Mouse (Mus musculus) macrophage (primary cell): ENCODE results near the gene Fbp2. TPM values are rescaled to one million over a fixed set of nuclear protein-coding genes. Genes with fewer than 3 reads are reported as not detected.
"Not testable (repeated sequence)": the region's sequence is repeated elsewhere in the genome, so short reads cannot be mapped to it uniquely, and the experiment has no call there.

ENCODE experiments used
- H3K27ac ChIP-seq: fragments of 350-480 bp; formaldehyde crosslinking; 2 replicates; pipeline ENCODE4 v1.9.0; 2021
- H3K36me3 ChIP-seq: fragments of 350-480 bp; formaldehyde crosslinking; 2 replicates; pipeline ENCODE4 v1.9.0; 2021; ENCODE audit errors: inconsistent target
- H3K4me3 ChIP-seq: fragments of 350-480 bp; formaldehyde crosslinking; 2 replicates; pipeline ENCODE4 v1.9.0; 2021; ENCODE audit errors: inconsistent target
- H3K79me2 ChIP-seq: fragments of 350-480 bp; formaldehyde crosslinking; 2 replicates; pipeline ENCODE4 v1.9.0; 2021; ENCODE audit errors: inconsistent target
- WGBS: methylation state at CpG from one replicate; pipeline ENCODE4 v1.1.7; 2026; ENCODE audit warnings: inconsistent platforms; ENCODE audit not compliant: missing documents; 5-methylcytosine and 5-hydroxymethylcytosine counted together
- polyA plus RNA-seq: library from polyadenylated mRNA; stranded (reverse); fragments of 250-400 nt; gene quantifications from 3 replicates; pipeline ENCODE4 v1.2.4, GENCODE M21; 2018; ENCODE audit warnings: inconsistent platforms

The Fbp2 gene
- polyA plus RNA-seq, 1 experiment from 2014 or later = not detected

DNA sequence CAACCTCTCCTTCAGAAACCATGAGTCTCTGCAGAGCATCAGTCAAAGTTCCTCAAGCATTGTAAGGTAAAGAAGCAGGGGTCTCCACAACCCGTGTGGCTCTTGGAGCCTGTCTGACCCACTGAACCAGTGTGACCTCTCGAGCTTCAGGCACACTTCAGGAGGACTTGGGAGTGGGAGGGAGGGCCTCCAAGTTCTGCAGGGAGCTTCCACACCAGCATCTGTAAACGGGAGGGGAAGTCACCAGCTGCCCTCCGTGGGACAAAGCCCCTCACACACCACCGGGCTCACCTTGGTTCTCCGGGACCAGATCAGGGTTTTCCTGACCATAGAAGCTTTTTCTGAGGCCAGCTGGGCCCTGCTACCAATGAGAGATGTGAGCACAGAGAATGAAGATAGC, 21.2 kb upstream of the Fbp2 start:
- 24% methylated on average over 6 of the region's 6 CpGs for WGBS
- H3K79me2 ChIP-seq = no peaks in the 10 kb centered on the region
- no peak overlapping the region for H3K4me3 ChIP-seq

GRCm38 (mm10) chr13:62877247-62877646, 19.0 kb upstream of the Fbp2 start:
- Histone ChIP-seq H3K27ac (no peak overlapping the region), H3K79me2 (no peaks in the 10 kb centered on the region), H3K4me3 (no peak overlapping the region), H3K36me3 (no peaks in the 10 kb centered on the region)
- 80% methylated on average over 5 of the region's 5 CpGs for WGBS

More for the DNA sequence above, 21.2 kb upstream of the Fbp2 start:
- Histone ChIP-seq H3K27ac (peak overlapping the region; percentile 78), H3K36me3 (no peaks in the 10 kb centered on the region)

DNA sequence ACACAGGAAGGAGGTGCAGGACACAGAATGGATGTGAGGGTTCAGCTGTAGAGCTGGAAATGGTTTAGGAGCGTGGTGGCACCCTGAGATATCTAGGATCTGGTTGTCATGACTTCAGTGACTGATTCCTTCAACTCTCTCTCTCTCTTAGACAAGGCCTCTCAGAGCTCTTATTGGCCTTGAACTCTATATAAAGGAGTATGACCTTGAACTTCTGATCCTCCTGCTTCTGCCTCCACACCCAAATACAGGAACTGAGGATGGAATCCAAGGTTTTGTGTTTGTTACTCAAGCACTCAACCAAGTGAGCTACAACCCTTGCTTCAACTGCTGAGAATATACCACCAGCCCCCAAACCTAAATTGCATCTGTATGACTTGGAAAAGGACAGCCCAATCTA, 17.9 kb upstream of the Fbp2 start:
- Histone ChIP-seq H3K27ac (no peak overlapping the region), H3K36me3 (no peaks in the 10 kb centered on the region), H3K4me3 (no peak overlapping the region), H3K79me2 (no peaks in the 10 kb centered on the region)
- WGBS = 91% methylated on average over 1 of the region's 1 CpGs

DNA sequence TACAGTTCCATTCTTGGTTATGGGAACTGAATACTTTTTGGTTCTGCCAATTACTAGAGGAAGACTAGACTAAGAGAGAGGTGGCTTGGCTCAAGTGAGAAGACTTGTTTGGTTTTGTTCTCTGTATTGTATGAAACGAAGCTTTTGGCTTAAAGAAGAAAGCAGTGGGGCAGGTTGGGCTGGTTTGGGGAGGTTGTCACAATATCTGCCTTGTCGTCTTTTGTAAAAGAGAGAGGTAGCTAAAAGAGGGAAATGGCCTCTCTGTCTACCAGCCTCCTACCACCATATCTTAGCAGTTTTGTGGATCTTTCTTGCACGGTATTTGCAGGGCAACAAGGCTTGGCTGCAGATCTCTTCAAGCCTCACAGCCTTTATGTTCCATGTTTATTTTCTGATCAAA, 14.0 kb upstream of the Fbp2 start:
- H3K27ac ChIP-seq = no peak overlapping the region
- H3K4me3 ChIP-seq = no peak overlapping the region
- whole genome bisulfite sequencing = 85% methylated on average over 3 of the region's 3 CpGs
- no peaks in the 10 kb centered on the region for H3K36me3 ChIP-seq
- no peaks in the 10 kb centered on the region for H3K79me2 ChIP-seq

DNA sequence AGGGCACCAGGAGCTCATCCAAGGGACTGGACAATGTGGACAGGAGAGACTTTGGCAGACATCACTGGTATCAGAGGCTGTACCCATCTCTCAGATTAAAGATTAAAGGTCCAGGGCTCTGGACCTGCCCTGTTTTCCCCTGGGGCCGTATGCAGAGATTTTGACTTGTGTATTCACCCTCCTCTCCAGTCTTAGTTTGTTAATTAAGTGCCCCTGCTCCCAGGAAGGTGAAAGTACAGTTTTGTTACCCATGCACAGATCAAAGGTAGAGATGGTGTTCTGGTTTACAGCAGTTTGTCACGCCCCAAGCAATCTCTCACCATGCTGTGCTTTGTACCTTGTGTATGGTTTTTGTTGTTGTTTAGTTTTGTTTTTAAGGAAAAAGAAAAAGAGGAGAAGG, 12.4 kb upstream of the Fbp2 start:
- no peak overlapping the region for H3K27ac ChIP-seq
- 91% methylated on average over 2 of the region's 2 CpGs for WGBS
- no peaks in the 10 kb centered on the region for H3K79me2 ChIP-seq
- no peaks in the 10 kb centered on the region for H3K36me3 ChIP-seq
- no peak overlapping the region for H3K4me3 ChIP-seq

- WGBS = 98% methylated on average over 4 of the region's 4 CpGs
- no peaks in the 10 kb centered on the region for H3K36me3 ChIP-seq
- H3K27ac ChIP-seq = no peak overlapping the region
- H3K79me2 ChIP-seq = no peaks in the 10 kb centered on the region
- no peak overlapping the region for H3K4me3 ChIP-seq
Measured at GRCm38 (mm10) chr13:62866817-62867216, 8.6 kb upstream of the Fbp2 start.

DNA sequence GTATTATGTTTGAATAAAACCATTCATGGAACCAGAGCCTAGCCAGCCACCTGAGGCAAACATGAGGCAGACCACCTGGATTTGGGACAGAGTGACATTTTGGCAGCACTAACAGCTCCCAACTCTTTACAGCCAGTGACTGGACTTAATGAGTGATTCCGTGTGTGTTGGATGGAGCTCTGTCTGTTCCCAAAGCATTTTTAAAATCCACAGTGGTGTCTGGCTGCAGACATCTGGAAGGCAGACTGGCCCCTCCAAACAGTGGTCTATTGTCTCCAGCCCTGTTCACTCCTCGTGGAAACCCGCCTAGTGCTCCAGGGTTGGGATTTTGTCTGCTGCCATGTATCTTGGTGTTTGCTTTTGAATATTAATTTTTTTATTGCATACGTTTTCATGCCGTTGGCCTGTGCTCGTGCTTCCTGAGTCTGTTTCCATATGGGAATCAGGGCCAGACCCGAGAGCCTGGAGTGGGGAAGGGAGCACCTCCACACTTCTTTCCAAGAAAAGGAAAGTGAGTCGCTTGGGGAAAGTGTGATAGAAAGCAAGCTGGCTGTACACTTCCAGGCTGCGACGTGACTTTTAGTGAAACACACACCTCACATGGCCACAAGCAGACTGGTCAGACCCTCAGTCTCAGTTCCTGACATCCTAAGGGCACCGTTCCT, 7.6 kb upstream of the Fbp2 start:
- Histone ChIP-seq H3K36me3 (no peaks in the 10 kb centered on the region), H3K79me2 (no peaks in the 10 kb centered on the region), H3K4me3 (no peak overlapping the region), H3K27ac (no peak overlapping the region)
- WGBS = 92% methylated on average over 11 of the region's 11 CpGs

- Histone ChIP-seq H3K36me3 (no peaks in the 10 kb centered on the region), H3K27ac (no peak overlapping the region), H3K4me3 (no peak overlapping the region), H3K79me2 (no peaks in the 10 kb centered on the region)
- WGBS = 51% methylated on average over 5 of the region's 6 CpGs
Measured at GRCm38 (mm10) chr13:62863771-62864170, 5.5 kb upstream of the Fbp2 start.

DNA sequence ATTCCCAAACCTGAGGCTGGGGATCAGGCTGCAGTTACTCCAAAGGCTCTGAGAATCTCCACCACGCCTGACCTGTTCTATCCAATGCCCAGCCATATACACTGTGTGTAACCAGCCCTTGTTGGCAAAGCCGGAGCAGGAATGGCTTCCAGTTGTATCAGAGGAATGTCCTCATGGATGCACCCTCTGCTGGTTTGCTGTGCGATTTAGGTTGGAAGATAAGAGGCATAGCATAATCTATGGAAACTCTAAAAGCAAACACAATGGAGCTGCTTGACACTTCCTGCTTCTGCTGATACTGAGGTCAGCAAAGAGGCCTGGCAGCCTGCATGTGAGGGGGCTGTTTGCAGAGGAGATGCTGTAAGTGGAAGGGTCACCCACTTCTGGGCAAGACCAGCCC, 4.7 kb upstream of the Fbp2 start:
- Histone ChIP-seq H3K4me3 (no peak overlapping the region), H3K27ac (no peak overlapping the region), H3K36me3 (no peaks in the 10 kb centered on the region), H3K79me2 (no peaks in the 10 kb centered on the region)
- 85% methylated on average over 3 of the region's 3 CpGs for WGBS

- H3K79me2 ChIP-seq = no peaks in the 10 kb centered on the region
- 81% methylated on average over 4 of the region's 4 CpGs for WGBS
- H3K27ac ChIP-seq = no peak overlapping the region
- H3K4me3 ChIP-seq = no peak overlapping the region
- H3K36me3 ChIP-seq = no peaks in the 10 kb centered on the region
Measured at GRCm38 (mm10) chr13:62860068-62860467, 1.8 kb upstream of the Fbp2 start.

DNA sequence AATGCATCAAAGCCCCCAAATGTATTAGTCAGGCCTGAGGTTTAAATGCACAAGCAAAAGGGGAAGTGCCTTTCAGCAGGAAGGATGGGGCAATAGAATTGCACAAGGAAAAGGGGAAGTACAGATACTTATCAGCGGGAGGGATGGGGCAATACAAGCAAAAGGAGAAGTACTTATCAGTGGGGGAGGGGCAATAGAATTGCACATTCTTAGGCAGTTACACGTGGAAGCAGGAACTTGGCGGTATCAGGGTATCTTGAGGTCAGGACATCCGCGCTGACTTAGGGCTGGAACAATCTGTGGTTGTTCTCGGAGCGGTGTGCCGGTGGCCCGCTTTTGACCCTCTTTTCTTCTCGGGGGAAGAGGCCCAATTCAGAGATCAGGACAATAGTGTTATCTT, 1.0 kb upstream of the Fbp2 start:
- 27% methylated on average over 10 of the region's 10 CpGs for WGBS
- H3K79me2 ChIP-seq, H3K36me3 ChIP-seq, H3K27ac ChIP-seq, H3K4me3 ChIP-seq: not testable (repeated sequence)

GRCm38 (mm10) chr13:62856850-62857249, 1.4 kb downstream of the Fbp2 start:
- Histone ChIP-seq H3K36me3 (no peaks in the 10 kb centered on the region), H3K27ac (no peak overlapping the region), H3K4me3 (no peak overlapping the region), H3K79me2 (no peaks in the 10 kb centered on the region)
- 92% methylated on average over 14 of the region's 14 CpGs for WGBS

DNA sequence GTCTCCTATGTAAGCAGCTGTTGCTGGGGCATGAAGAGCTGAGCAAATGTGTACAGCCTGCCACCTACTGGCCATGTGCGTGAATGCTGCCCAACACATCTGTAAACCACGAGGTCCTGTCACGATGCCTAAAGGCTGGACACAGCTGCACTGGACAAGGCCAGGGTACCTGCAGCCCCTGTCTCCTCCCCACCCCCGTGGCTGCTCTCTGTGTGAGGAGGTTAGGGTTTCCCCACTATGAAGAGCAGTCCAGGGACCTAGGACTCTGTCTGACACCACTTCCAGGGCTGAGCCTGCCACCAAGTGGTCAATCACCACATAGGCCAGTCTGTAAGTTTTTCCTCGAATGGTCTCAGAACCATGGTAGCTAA, 1.9 kb downstream of the Fbp2 start:
- Histone ChIP-seq H3K79me2 (no peaks in the 10 kb centered on the region), H3K4me3 (no peak overlapping the region), H3K27ac (no peak overlapping the region), H3K36me3 (no peaks in the 10 kb centered on the region)
- WGBS = 2% methylated on average over 5 of the region's 5 CpGs

GRCm38 (mm10) chr13:62855396-62856304, 2.6 kb downstream of the Fbp2 start:
- Histone ChIP-seq H3K36me3 (no peaks in the 10 kb centered on the region), H3K79me2 (no peaks in the 10 kb centered on the region), H3K27ac (no peak overlapping the region), H3K4me3 (no peak overlapping the region)
- 34% methylated on average over 20 of the region's 25 CpGs for WGBS

- Histone ChIP-seq H3K27ac (no peak overlapping the region), H3K36me3 (no peaks in the 10 kb centered on the region), H3K79me2 (no peaks in the 10 kb centered on the region), H3K4me3 (no peak overlapping the region)
- 22% methylated on average over 13 of the region's 15 CpGs for WGBS
Measured at GRCm38 (mm10) chr13:62854666-62855065, 3.6 kb downstream of the Fbp2 start.
